Mouse (Mus musculus): Measurements from ENCODE around the gene Ugdh.
A peak's percentile ranks its signal among the peaks of the same experiment; 100 is the strongest.

The Ugdh gene

GRCm38 (mm10) chr5:65428321-65428720, 7.4 kb downstream of the Ugdh start:
- DNase-seq (ENCODE audit: low spot score) = no peak

GRCm38 (mm10) chr5:65425251-65425650, 10.5 kb downstream of the Ugdh start:
- DNase-seq (ENCODE audit: low spot score) = no peak

DNA sequence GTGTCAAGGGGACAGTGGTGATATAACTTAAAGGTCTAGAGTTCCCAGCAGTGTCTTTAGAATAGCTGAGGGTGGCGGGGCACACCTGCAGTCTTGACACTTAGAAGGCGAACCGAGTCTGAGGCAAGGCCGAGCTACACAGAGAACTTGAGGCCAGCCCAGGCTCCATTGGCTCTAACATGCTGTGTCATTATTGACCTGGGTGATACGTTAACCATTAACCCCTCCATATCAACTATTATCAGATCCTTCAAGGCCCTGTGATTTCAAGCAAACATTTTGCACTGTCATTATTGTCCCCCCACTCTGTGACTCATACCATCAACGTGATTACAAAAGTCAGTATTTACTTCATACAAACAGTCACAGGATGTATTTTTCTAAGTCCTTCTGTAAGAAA, 11.5 kb downstream of the Ugdh start:
- no peak for DNase-seq (ENCODE audit: low spot score)

DNA sequence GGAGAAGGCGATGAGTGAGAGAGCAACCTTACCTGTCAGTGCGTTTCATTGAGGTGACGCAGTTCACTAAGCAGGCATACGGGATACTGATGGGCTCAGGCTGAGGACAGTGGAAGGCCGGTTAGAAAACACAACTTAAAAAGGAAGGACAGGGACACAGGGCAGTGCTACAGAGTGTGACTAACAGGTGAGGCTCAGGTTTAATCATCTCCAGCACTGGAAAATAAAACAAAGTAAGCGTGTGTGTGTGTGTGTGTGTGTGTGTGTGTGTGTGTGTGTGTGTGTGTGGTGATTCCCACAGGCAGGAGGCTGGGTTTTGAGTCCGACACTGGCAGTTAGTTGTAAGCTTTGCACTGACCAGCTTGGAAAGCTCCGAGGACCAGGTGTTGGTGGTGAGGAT, 12.9 kb downstream of the Ugdh start:
- no peak for DNase-seq (ENCODE audit: low spot score)

GRCm38 (mm10) chr5:65420822-65421221, 14.9 kb downstream of the Ugdh start:
- no peak for DNase-seq (ENCODE audit: low spot score)

DNA sequence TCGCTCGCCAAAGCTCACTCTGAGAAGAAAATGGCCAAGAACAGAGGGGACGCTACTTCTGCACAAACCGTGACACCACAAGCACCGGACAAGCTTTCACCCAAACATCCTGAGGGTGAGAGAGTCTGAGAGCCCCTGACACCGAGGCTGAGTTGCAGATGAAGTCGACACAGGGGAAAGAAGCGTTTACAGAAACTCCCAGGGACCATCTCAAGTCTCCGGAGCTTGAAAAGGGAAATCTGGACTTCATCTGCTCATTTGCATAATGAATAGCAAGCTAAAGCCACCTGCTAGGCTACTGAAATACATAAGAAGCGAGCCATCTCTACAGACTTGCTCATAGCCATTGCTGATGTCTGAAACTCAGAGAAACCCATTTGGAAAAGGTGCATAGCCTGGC, 16.6 kb downstream of the Ugdh start:
- DNase-seq (ENCODE audit: low spot score) = no peak

DNA sequence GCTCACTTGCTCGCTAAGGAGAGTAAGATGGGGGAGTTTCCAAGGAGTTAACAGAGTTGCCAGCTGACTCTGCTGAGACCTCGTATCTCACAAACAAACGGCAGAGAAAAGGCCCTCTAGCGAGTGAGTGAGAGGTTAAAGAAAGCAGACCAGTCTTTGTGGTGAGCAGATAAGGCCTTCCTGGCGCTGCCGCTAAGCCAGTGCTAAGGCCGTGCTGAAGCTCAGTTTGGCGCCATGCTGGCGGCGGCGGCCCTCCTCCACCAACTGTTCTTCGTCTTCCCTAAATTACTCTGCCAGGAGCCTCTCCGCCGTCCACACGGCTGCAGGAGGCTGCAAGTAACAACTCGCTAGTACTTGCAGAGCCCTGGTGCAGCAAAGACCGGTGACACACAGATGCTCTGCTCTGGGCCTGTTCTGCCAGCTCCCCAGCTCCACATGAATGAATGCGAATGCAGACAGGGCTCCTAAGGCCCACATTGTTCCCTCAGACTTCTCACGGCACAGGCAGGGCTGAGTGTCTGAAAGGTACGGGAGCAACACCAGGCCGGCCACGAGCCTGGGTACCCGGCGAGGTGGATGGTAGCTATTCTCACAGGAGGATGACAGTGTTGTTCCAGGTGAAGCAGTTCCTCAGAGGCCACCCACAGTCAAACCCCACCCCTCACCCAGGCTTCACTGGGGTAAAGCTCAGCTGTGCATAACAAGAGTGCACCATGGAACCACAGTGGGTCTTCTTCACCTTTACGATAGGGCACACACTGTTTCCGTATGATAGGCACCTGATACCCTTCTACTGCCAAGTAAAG, 19.9 kb downstream of the Ugdh start:
- peak; percentile 47 for DNase-seq (ENCODE audit: low spot score)

- peak; percentile 65 for DNase-seq (ENCODE audit: low spot score)
Observed at GRCm38 (mm10) chr5:65407989-65408388, 27.8 kb downstream of the Ugdh start.

DNA sequence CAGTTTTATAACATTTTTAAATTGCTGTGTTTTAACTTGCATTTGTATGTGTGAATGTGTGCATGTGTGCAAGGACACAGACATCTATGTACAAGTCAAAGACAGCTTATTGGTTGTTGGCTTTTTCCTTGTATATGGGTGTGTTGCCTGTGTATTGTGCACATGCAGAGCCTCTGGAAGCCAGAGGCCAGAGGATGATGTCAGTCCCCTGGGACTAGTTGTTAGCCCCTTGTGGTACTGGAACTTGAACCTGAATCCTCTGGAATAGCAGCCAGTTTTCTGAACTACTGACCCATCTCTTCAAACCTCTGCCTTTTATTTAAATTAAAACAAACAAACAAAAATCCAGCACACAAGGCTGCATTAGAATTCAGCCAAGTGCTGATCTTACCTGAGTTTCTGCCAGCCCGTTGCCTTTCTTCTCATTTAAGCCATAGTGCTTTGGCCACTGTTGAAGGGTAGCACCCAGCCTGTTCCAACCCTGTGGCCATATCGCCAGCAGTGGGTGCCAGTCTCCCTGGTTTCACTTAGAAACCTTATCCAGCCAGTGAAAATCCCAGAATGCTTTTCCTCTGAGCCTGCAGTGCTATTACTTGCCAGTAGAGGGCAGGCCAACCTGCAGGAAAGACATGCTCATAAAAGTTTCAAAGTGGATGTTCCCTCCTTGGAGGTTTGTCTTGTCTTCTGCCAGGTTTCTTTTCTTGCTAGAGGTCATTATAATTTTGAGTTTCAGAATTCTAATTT, 34.3 kb downstream of the Ugdh start:
- peak; percentile 88 for DNase-seq (ENCODE audit: low spot score)

DNA sequence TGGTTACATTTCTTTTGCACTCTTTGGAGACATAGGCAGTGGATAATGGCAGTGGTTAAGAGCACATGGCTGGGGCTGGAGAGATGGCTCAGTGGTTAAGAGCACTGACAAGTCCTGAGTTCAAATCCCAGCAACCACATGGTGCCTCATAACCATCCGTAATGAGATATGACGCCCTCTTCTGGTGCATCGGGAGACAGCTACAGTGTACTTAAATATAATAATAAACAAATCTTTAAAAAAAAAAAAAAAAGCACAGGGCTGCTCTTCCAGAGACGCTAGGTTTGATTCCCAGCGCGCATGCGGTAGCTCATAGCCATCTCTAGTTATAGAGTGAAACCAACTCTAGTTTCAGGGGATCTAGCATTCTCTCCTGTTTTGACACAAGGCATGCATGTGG, 41.3 kb downstream of the Ugdh start:
- no peak for DNase-seq (ENCODE audit: low spot score)

- peak; percentile 61 for DNase-seq (ENCODE audit: low spot score)
Observed at GRCm38 (mm10) chr5:65391753-65392152, 44.0 kb downstream of the Ugdh start.

GRCm38 (mm10) chr5:65390648-65391644, 44.8 kb downstream of the Ugdh start, which contains the start of the genes Rpl9 and Lias:
Gene Rpl9, minus strand, starts transcription at chr5:65391444.
Gene Lias, plus strand, starts transcription at chr5:65391497.
- peak; percentile 99 for DNase-seq (ENCODE audit: low spot score)

DNA sequence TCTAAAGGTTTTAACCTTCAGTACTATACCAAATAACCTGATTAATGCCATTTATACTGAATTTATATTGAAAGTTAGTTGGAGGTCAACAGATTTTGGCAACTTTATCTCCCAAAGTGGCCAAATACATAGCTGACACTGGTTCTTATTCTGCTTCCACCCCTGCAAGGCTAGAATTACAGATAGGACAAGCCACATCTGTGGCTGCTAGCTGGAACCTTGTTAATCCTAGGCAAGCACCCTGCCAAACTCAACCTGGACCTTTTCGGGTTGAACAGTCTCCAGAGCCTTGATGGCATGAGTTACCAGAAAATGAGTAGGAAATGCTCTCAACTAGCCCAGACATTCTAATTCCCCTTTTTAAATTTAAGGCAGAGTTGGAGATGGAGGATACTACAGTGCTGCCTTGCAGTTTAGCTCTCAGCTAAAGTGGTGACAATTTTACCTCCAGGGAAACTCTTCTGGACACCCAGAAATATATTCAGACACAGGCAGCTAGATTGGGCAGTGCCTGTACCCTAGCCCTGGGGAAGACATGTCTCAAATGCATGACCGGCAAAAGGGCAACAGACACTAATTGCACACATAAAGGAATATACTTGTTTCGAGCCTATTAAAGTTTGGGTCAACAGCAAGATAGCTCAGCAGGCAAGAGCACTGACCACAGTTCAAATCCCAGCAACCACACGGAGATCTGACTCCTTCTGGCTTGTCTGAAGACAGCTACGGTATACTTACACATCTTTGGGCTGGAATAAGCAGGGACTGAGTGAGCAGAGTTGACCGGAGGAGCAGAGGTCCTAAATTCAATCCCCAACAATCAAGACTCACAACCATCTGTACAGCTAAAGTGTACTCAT, 48.5 kb downstream of the Ugdh start:
- no peak for DNase-seq (ENCODE audit: low spot score)

GRCm38 (mm10) chr5:65385704-65386103, 50.0 kb downstream of the Ugdh start:
- no peak for DNase-seq (ENCODE audit: low spot score)

DNA sequence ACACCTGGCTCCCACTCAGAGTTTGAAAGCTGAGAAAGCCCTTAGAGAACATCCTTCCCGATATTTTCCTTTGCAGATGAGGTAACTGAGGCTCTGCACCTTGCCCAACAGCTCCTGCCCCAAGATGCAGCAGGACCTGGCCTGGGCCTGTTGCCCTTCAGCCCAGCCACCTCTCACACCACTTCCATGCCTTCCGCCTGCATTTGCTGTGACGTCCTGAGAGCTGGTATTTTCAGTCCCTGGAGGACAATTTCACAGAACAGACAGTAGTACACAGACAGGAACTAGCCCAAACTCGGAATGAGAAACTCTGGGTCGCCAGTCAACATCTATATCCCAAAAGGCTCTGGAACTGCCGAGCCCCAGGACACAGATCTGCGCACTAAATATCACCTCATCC, 61.0 kb downstream of the Ugdh start:
- no peak for DNase-seq (ENCODE audit: low spot score)

DNA sequence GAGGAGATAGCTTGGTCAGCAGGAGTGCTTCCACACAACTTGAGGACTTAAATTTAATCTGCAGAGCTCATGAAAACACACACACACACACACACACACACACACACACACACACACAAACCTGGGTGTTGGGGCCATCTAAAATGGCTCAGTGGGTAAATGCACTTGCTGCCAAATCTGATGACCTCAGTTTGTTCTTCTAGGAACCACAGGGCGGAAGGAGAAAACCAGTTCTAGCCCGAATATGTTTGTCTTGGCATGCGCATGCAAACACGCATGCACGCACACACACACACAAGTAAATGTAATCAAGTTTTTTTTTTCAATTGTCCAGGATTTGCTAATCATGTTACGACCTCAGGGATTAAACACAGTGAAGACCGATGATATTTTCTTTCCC, 64.2 kb downstream of the Ugdh start:
- no peak for DNase-seq (ENCODE audit: low spot score)

DNA sequence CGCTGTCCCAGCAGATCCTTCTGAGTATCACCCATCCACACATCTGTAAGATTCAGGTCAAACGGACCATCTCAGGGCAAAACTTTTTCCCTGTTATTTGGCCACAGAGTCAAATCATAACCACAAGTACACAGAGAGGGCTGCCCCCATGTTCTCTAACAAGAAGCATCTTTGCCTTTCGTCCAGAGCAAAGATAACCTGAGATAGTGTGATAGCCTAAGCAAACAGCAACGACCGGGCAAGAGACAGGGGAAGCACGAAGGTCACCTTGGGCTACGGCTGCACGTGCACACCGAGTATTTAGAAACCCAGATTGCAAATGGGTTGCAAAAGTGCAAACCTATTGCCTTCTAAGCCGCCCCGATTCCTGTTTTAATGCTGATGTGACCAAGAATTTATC, 67.9 kb downstream of the Ugdh start:
- no peak for DNase-seq (ENCODE audit: low spot score)

Data from retina, embryonic 14.5 days (tissue).